Mouse (Mus musculus) G1E (cell line): ENCODE data around the gene Tfpi.

ENCODE experiments used
- CTCF ChIP-seq: IDR thresholded peaks from 2 replicates; pipeline ENCODE4 v1.5.1; 2012; ENCODE audit warnings: low read depth, low read length, inconsistent platforms, mixed read lengths
- GATA1 ChIP-seq: IDR thresholded peaks from 2 replicates; pipeline ENCODE4 v1.6.1; 2012; ENCODE audit warnings: borderline replicate concordance, low read length, inconsistent platforms, mixed read lengths

DNA sequence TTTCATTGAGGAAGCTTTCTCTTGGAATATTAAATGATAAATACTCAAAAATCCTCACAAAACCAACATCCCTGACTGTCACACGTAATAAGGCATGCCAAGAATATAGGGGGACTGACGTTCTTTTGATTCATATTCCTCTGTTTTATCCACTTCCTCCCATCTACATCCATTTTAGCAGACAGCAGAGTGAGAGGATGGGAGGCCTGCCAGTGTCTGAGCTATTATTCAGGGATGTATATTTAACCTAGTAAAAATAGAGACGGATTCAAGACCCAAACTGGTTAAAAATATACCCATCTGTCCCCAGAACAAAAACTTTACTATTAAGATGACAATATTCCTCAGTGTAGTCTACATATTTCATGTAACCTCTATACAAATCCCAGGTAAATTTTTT lies 14.2 kb downstream of the Tfpi start:
- TF ChIP-seq CTCF (no peak), GATA1 (no peak)
